Mouse (Mus musculus) heart, adult 18-20 months (tissue): ENCODE results near the gene Mest. TPM values are rescaled to one million over a fixed set of nuclear protein-coding genes. Genes with fewer than 3 reads are reported as not detected.
A peak's percentile ranks its signal among the peaks of the same experiment; 100 is the strongest.

Source experiments
- DNase-seq, 2 experiments: peaks; one replicate each; pipeline ENCODE4 v3.0.0; 2021 to 2022; ENCODE audit warnings: mixed read lengths in 1 of 2
- long read RNA-seq, 2 experiments: library from polyadenylated mRNA; stranded (forward); transcript quantifications; one replicate each; pipeline ENCODE4 v2.0.0; 2021
- total RNA-seq, 2 experiments: library from RNA; stranded (reverse); gene quantifications; 2 replicates each; pipeline ENCODE4 v1.2.3; 2021

Mest gene
- 1 to 10 TPM; 5.4 to 6.8 TPM for total RNA-seq
- long read RNA-seq, experiment 1, transcript Mest-211 (12 exons, 2,561 nt) = major isoform, 10 of 12 reads
- long read RNA-seq, experiment 1, partial matches to known transcripts = 1 of 12 reads
- long read RNA-seq, experiment 1, other reads (novel, unspliced or antisense) = 1 of 12 reads
- long read RNA-seq, experiment 2, partial matches to known transcripts = 1 of 2 reads
- long read RNA-seq, experiment 2, other reads (novel, unspliced or antisense) = 0 of 2 reads

DNA sequence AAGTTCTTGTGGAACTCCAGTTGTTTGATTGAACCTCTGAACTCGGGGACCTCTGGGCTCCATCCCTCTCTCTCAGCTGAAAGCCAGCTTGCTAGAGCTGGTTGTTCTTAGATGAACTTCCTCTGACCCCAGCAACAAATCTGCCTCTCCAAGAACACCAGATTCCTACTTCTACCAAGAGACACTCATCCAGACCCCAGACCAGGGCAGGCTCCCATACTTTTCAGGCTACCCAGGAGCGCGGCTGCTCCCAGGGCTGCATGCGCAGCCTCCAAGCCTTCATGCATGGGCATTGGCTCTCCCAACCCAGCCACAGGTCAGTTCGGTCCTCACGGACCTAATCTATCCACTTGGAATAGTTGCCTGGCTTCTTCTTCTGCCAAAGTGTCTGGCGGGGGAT lies at the start of gene Mest:
Mest (plus strand) TSS at position 217 of the 400 bp plus-strand sequence.
- DNase-seq = no peak

DNA sequence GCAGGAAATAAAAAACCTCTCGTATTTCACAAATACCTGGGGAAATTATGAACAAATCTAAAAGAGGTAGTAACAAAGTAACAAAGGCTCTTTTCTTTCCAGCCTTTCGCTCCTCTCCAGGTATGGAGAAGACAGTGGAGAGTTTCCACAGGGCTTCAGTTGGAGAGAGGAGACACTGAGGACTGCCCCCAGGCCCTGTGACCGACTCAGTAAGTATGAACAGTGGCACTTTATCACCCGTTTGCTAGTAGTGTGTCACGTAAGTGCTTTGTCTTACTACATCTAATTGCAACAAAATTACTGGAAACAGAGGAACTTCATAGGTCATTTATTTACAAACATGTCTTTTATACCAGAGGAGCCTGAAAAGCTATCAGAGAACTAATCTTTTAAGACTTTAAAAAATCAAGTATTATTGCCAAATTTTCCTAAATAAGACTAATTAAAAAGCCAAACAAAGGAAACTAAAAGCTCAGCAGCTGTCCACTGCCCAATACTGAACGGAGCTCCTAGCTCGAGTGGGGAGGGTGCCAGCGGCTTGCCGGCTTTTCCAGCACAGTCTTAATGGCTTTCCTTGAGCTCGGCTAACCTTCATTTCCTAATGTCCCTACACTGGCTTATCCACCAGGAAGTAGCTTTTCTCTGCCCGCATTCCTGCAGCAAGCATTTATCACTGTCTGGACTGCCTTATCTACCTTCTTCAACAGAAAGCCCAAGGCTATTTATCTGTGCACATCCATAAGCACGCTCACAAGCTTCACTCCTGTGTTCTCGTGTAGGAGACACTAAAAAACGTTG lies 49.4 kb upstream of the Mest start:
- peak; percentile 8 to 32 for DNase-seq

DNA sequence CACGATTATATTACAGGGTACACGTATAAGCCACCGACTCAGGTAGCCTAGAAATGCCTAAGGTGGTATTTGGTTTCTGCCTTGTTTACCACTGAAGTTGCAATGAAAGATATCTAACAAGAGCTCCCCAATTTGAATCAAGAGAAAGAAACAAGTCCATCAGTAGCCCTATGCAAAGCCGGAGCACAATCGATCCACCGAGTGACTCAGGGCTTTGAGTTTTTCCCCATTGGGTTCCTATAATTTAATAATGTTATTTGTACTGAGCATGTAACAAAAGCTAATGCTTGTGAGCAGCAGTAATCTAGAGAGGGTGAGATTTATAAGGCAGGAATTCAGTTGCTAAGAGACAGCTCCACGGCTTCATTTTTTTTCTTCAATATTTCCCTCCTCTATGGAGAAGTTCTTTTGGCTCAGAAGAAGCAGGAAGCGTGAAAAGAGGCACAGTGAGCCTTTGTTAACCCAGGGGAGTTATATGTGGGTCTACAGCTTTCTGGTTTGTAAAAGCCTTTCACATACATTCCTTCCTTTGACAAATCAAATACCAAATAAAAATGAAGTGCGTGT lies 48.5 kb upstream of the Mest start:
- peak in 1 of 2 experiments; percentile 29 for DNase-seq

DNA sequence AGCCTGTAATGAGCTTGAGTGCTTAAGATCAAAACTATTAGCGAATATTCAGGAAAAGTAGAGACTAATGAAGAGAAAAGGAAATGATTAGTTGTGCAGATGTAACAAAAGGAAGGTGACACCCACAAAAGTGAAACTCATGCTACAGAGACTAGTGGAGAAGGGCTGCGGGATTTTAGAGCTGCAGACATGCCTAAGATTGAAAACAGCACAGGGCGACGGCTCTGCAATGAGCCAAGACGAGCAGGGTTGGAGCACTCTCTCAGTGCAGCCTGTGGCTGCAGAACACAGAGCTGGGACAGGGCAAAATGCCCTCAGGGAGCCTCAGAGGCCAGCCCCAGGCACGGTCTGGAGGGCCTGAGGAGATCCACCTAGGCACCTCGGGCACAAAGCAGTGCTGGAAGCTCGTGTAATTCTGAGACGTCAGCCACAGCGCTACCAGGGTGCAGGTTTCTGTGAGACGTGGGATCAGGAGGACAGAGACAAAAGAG lies 48.0 kb upstream of the Mest start:
- DNase-seq = peak; percentile 21 to 42

DNA sequence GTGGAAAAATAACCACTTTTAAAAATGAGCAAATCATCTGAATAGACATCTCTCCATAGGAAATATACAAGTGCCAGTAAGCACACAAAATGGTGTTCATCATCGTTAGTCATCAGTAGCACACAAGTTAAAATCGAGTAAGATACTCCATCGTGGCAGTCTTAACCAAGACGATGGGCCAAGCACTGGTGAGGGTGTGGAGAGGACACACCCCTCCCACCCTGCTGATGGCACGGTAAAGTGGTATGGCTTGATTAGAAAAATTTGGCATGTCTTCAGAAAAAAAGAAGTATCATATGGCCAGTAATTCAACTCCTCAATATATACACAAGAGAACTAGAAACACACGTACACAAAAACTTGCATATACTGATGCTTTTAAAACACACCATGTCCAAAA lies 46.8 kb upstream of the Mest start:
- DNase-seq = no peak

DNA sequence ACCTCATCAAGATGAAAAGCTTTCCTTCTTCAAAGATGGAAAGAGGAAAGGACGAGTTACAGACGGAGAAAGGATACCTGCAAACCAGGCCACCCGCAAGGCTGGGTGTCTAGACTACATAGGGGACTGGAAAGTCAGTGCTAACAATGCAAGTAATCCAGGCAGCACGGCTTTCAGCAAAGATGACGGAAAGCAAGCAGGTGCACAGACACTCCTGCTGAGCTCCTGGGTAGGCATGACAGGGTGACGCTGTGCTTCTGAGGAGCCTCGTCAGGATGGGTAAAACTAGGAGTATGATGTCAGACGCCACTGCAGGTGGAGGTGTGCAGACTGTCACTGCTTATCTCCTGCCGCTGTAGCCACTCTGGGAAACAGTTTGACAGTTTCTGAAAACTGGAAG lies 45.8 kb upstream of the Mest start:
- no peak for DNase-seq

DNA sequence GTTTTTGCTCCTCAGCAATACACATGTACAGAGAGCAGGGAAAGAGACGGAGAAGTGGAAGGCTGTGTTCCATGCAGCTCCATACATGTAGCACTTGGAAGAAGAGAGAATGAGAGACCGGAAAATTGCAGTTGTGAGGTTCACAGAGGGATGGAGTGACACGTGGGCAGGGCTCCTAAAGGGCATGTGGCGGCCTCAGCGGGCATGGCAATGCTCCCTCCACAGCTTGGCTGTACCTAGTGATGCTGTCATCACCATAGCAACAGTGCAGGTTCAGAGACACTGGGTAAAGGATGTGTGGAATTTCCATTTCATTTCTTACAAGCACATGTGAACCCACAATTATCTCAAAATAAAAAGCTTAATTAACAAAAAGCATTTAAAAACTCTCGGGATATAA lies 44.9 kb upstream of the Mest start:
- no peak for DNase-seq

DNA sequence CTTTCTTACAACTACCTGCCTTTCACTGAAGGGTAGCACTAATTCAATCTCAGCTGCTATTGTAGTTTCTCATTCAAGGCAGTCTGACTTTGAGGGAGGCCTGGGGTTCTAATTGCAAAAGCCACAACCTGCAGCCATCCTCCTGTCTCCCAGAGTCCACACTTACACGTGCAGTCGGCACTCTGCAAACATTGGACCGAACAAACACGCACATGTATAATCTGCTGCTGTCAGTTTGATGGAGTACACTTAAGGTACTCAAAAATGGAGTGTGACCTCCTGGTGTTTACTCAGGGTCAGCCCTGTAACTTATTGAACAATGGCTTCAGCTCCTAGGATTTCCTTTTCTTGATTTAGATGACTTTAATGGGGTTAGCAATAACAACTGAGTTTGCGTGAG lies 43.8 kb upstream of the Mest start:
- no peak for DNase-seq

DNA sequence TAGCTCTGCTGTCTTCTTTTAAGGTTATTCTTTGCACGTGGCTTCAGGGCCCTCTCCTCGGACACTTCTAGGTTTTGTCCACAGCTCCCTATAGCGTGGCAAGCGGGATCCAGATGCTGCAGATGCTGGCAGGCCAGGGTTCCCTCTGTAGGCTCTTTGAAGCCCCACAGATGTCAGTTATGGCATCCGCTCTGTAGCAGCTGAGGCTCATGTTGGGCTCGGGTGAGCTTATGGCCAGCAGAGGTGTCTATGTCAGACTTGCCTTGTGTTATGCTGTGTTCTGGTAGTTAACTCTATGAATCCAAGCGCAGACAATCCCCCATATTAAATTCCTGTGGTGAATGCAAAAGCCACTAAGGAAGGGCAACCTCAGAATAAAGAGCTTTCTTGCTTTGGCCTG lies 42.9 kb upstream of the Mest start:
- no peak for DNase-seq

DNA sequence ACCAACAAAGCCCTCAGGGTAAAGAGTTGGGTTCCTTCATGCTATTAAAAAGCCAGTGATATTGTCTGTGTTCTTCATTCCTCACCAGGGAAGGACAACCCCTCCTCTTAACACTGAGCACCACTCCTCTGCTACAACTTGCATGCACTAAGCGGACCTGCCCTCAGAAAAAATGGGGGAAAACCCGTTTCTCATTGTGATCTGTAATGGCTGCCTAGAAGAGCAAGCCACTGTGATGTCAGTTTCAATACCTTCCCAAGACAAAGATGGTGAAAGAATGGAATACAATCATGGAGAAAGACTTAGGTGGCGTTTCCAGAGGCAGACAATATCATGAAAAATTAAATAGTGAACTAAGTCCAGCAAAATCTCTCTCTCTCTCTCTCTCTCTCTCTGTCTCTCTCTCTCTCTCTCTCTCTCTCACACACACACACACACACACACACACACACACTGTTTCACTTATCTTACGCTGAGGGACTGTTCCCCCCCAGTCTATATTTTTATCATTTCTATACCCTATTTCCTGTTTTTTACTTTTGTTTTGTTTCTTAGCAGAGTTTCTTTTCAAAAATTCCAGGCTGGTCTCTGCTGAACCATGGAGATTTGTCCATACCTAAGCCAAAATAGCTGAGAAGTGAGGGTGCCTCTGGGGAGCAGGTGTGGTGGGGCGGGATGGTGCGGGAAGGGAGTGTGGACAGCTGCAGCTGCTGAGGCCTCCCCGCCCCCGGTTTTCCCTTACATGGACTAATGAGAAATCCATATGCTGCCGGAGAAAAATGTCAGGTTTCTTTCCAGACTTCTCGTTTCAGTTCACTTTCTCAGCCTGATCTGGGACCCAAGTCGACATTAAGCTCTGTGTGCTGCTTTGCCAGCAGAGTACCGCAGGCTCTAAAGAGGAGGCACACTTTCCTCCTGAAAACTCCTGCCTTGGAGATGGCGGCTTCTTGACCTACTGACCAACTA lies 41.1 kb upstream of the Mest start:
- DNase-seq = peak; percentile 38 to 63

DNA sequence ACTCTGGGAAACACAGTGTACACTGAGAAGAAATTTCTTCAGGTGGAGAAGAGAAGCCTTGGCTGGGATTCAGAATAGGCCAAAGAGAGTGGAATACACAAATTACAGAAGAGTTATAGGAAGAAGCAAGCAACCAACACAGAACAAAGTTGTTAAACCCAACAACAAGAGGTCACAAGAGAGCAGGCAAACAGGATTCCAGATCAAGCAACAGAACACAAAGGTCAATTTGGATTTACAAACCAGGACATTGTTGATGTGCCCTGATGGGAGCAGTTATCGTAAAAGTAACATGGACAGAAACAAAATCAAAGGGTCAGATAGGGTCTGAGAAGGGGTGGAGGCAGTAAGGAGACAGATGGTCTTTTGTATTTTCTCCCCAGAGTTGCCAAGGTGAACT lies 38.8 kb upstream of the Mest start:
- no peak for DNase-seq

DNA sequence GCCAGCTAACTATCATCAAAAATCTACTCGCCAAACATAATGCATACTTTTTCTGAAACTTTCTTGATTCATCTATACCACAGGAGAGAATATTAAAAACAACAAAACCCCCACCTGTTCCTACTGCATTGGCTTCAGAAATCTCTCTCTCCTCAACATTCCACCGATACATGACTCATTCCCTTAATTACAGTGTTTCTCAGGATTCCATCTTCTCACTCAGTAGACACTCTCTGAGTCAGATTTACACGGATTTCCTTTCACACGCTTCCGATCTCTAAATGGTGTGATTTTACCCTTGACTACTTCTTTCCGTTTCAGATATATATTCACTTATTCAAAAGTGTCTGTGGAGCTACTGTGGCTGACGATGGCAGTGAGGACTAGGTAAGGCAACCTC lies 36.1 kb upstream of the Mest start:
- no peak for DNase-seq

DNA sequence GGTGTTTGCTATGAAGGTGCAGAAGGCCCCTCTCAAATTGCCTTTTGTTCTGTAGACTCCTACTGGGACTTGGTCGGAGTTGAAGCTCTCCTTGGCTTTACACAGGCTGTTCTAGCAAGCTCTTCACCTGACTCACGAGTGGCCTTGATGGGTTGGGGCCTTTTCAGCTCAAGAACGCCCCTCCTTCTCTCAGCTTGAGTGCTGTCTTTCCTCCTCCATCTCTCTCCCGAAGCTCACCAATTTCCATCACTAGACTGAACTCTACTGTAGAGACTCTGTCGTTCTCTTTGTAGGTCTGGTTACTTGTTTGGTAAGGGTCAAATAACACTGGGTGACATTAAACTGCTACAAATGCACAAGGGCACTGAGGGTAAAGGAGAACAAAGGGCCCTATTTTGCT lies 30.5 kb upstream of the Mest start:
- no peak for DNase-seq

DNA sequence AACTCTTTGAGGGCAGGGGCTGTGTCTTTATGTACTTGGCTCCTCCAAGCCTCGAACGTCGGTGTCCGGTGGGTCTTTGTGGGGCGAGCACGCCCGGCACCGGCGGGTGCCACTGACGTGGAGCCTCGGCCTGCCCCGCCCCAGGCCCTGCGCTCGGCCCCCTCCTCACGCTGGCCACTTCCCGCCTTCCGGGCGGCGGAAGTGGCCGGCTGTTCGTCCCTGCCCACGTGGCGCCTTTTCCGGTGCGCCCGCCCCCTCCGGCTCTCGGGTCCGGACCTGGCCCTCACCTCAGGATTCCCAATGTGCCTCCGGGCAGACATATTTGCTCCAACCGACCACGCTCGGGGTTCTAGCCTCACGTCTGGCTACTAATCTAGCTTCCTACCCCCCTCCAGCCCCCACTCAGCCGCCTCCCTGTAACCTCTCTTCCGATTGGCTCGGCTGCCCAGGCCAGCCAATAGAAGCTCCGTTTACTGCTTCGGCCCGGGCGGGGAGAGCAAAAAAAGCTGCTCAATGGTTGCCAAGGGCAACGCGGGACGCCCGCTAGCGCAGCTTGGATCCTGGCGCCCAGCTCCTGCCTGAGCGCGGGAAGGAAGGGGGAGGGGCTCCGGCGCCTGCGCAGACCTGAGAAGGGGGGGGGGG lies 29.9 kb upstream of the Mest start, which contains the start of gene Cep41:
Cep41 (minus strand) TSS at position 400 of the 642 bp plus-strand sequence.
- DNase-seq = peak; percentile 96 to 98

DNA sequence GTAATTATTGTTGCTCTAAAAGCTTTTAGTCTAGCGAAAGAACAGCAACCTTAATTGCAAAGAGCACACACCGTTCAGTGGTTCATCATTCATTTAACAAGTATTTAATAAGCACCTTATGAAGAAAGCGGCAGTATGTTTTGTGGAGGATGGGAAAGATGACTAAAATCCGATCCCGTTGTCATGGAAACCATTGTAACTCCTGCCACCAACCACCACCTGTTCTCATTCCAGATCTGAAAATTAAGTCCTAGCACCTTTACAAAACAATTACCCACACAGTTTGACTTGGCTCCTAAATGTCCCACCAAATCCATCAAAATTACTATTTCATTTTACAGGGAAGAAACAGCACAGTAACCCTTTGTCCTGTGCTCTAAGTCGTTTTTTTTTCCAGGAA lies 29.1 kb upstream of the Mest start:
- no peak for DNase-seq

DNA sequence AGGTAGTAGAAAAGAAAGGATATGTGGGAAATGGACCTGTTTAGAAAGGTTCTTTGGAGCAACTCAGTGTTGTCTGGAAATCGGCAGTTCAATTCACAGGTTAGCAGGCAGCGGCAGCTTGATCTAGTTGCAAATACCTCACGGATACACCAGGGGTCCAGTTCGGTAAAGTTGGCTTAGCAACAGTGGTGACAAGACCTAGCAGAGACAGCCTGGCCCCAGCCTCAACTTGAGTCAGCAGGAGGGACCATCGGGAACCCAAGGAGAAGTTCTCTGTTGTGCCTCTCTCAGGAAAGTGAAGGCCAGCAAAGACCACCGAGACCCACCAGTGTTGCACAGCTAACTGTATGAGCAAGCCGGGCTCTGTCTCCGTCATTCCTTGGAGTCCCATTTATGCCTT lies 28.2 kb upstream of the Mest start:
- DNase-seq = no peak

DNA sequence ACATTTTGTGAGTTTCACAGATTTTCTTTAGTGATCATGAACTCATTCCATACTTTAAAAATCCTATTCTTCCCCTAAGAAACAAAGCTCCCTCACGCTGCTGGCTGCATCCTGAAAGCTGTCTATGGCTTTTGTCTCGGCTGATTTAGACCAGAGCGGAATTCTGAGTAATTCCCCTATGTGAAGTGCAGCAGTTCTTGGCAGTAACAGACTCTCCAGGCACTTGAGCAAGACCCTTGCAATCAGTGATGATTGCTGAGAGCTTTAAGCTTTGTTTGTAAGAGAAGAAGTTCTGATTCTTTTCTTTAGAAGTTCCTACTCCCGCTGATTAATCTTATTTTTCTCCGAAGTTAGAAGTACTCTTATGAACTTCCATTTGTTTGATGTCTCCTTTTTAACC lies 25.9 kb upstream of the Mest start:
- no peak for DNase-seq

DNA sequence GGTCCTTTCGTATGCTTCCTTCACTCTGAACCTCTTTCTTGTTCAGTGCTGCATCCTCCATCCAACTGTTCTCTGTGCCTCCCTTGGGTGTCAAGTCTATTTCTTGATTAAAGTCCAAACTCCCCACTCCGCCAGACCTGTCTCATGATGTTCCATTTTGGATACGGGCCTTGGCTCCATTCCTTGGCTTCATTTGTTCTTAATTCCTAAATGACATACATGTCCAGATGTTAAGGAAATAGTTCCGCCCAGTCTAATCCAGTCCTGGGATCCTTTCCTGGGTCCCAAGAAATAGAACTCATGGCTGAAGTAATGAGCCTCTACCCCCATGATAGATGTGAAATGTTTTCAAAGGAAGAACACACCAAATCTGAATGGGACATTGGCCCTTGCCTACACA lies 25.3 kb upstream of the Mest start:
- DNase-seq = no peak

DNA sequence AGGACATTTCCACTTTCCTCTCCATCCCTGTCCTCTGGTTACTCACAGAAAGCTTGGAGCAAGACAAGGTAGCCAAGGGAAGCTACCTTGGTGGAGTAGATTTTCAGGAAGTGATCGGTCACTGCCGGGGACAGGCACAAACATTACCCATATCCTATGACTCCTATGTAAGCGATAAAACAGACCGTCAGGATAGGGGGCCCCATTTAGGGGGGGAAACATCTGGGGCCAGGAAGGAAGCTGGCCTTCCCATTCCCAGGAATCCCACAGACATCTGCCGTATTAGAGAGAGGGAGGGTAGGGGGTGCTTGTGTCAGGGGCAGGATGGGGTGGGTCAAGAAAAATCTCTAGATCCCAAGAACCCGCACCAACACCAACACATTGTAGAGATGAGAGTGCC lies 23.2 kb upstream of the Mest start:
- peak in 1 of 2 experiments; percentile 65 for DNase-seq

DNA sequence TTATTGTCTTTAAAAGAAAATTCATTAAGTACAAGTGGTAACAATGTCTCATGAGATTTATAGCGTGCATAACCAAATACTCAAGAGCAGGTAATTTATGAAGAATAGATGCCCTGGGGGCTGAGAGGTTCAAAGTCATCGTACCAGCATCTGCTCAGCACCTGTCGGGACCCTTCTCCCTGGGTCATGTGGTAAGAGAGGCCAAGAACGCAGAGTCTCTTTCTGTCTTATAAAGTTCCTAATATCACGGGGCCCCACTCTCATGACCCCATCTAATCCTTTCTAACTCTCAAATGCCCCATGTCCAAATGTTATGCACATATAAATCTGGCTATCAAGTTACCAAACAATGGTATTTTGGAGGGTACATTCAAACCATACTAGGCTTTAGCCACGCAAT lies 20.5 kb upstream of the Mest start:
- DNase-seq = no peak

DNA sequence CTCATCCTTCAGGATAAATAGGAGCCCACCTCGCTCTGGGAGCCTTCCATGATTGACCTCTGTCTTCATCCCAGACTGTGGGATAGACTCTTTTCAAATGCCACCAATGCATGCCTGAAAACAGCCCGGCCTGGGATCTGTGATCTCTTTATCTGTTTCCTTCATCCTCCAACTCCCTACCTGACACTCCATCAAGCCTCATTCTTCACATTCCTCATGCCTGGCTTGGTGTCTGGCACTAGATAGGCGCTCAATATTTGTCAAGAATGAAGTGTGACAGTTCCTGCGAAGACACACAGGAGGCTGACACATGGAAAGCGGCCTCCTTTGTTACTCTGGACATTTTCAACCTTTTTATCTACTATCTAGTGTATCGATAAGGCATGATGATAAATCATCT lies 19.9 kb upstream of the Mest start:
- no peak for DNase-seq
